Mouse (Mus musculus) ES-E14 (cell line): ENCODE results near the gene Gatad2b. TPM values are rescaled to one million over a fixed set of nuclear protein-coding genes. Genes with fewer than 3 reads are reported as not detected.

Experiments used
- DNase-seq: peaks from one replicate; pipeline ENCODE4 v3.0.0-alpha.2; 2013; ENCODE audit warnings: low read depth, low spot score
- H3K27ac ChIP-seq: 2 replicates; pipeline ENCODE4 v1.5.1; 2012; ENCODE audit warnings: low read depth, mild to moderate bottlenecking, low read length, moderate library complexity, mixed read lengths; ENCODE audit not compliant: poor library complexity, insufficient read depth, severe bottlenecking
- H3K36me3 ChIP-seq: 2 replicates; pipeline ENCODE4 v1.6.1; 2012; ENCODE audit warnings: mild to moderate bottlenecking, low read length, moderate library complexity, mixed read lengths; ENCODE audit not compliant: control insufficient read depth, poor library complexity, insufficient read depth, severe bottlenecking
- H3K4me1 ChIP-seq, 2 experiments: fragments of 150-350 bp in 1 of 2; sonication (generic) in 1 of 2; 2 replicates each; pipeline ENCODE4 v1.6.1; 2012; ENCODE audit warnings: low read length in 2 of 2, mild to moderate bottlenecking in 1 of 2, mixed read lengths in 1 of 2; ENCODE audit not compliant: control insufficient read depth in 2 of 2, insufficient read depth in 2 of 2, poor library complexity in 1 of 2
- H3K4me3 ChIP-seq, 2 experiments: fragments of 150-350 bp in 1 of 2; sonication (generic) in 1 of 2; 2 replicates each; pipeline ENCODE4 v1.5.1; 2012; ENCODE audit warnings: low read length in 2 of 2, low read depth in 1 of 2, mild to moderate bottlenecking in 1 of 2, mixed read lengths in 1 of 2; ENCODE audit not compliant: insufficient read depth in 1 of 2, poor library complexity in 1 of 2, severe bottlenecking in 1 of 2
- H3K9ac ChIP-seq: 2 replicates; pipeline ENCODE4 v1.6.1; 2012; ENCODE audit warnings: low read depth, mild to moderate bottlenecking, low read length, mixed read lengths; ENCODE audit not compliant: poor library complexity, insufficient read depth, severe bottlenecking
- H3K9me3 ChIP-seq: fragments of 150-350 bp; sonication (generic); 2 replicates; pipeline ENCODE4 v1.6.1; 2012; ENCODE audit warnings: low read depth, mild to moderate bottlenecking, low read length; ENCODE audit not compliant: control insufficient read depth, insufficient read depth
- CHD2 ChIP-seq: IDR thresholded peaks from 2 replicates; pipeline ENCODE4 v1.6.1; 2014; ENCODE audit warnings: mild to moderate bottlenecking, low read depth, low read length, inconsistent platforms
- HCFC1 ChIP-seq: IDR thresholded peaks from 2 replicates; pipeline ENCODE4 v1.6.1; 2012; ENCODE audit warnings: low read length, inconsistent platforms, borderline replicate concordance; ENCODE audit not compliant: insufficient read depth
- MAFK ChIP-seq: IDR thresholded peaks from 2 replicates; pipeline ENCODE4 v1.6.1; 2014; ENCODE audit warnings: mild to moderate bottlenecking, low read depth, low read length, inconsistent platforms; ENCODE audit not compliant: insufficient read depth
- ZC3H11A ChIP-seq: IDR thresholded peaks from 2 replicates; pipeline ENCODE4 v1.6.1; 2012; ENCODE audit warnings: low read depth, mild to moderate bottlenecking, inconsistent platforms, low read length, borderline replicate concordance
- ZNF384 ChIP-seq: IDR thresholded peaks from 2 replicates; pipeline ENCODE4 v1.6.1; 2012; ENCODE audit warnings: low read depth, low read length, inconsistent platforms
- in situ Hi-C, 2 experiments: fragments of 600-800 bp; cut with MboI; formaldehyde crosslinking; loops; one replicate each; pipeline ENCODE4 v1.15.1; 2025; ENCODE audit warnings: low sequenced_read_pairs in 2 of 2, inconsistent platforms in 1 of 2; ENCODE audit not compliant: unreplicated experiment in 2 of 2
- total RNA-seq: library from RNA; depleted of rRNA; stranded (reverse); fragments of 300-350 nt; gene quantifications from 2 replicates; pipeline ENCODE4 v1.2.3, GENCODE M21; 2012

The Gatad2b gene
- total RNA-seq, 1 experiment = 20.9 TPM

DNA sequence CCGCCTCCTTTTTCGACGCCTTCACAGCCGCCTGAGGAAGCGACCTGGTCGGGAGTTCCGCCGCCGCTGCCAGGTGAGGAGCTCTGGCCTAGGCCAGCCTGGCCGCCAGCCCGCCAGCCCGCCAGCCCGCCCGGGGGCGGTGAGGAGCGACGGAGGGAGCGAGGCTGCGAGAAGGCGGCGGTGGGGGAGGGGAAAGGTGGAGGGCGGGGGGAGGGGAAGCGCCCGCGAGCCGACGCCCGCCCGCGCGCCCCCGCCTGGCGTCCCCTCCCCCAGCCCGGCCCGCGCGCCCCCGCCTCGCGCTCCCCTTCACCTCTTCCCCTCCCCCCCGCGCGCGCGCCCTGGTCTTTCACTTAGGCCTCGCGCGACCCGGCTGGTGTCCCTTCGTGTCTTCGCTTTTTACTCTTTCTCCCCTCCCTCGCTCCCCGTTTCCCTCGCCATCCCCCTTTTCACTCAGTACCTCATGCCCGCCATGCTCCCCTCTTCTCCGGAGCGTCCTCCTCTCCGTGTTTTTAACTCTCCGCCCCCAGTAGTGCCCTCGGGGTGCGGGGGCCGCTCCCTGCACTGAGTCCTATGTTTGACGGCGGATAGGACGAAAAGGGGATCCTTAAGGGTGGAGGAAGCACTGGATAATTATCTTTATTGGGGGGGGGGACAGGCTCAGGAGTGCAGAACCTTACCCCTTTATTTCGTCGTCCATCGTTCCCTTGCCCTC is 530 bp downstream of the Gatad2b start:
- Histone ChIP-seq H3K4me3 (peak overlapping the region; percentile 99), H3K4me1 (no peaks in the 10 kb centered on the region; a peak in 1 of 4 replicates), H3K36me3 (no peaks in the 10 kb centered on the region), H3K9ac (peak overlapping the region; percentile 100), H3K9me3 (no peaks in the 10 kb centered on the region), H3K27ac (peak overlapping the region; percentile 100)
- peak; percentile 69 for DNase-seq
- no peak for TF ChIP-seq HCFC1
- in situ Hi-C loops = no loop called here

GRCm38 (mm10) chr3:90294064-90294440 is 1.1 kb downstream of the Gatad2b start:
- Histone ChIP-seq H3K9me3 (no peaks in the 10 kb centered on the region), H3K36me3 (no peaks in the 10 kb centered on the region), H3K27ac (peak overlapping the region; percentile 100; the same call in 1 of the 2 replicates), H3K4me3 (peak overlapping the region; percentile 99), H3K4me1 (no peaks in the 10 kb centered on the region; a peak in 1 of 4 replicates), H3K9ac (peak overlapping the region; percentile 100)
- in situ Hi-C loops = no loop called here
- TF ChIP-seq CHD2 (no peak), ZNF384 (no peak), ZC3H11A (no peak), MAFK (no peak), HCFC1 (no peak)
- no peak for DNase-seq

DNA sequence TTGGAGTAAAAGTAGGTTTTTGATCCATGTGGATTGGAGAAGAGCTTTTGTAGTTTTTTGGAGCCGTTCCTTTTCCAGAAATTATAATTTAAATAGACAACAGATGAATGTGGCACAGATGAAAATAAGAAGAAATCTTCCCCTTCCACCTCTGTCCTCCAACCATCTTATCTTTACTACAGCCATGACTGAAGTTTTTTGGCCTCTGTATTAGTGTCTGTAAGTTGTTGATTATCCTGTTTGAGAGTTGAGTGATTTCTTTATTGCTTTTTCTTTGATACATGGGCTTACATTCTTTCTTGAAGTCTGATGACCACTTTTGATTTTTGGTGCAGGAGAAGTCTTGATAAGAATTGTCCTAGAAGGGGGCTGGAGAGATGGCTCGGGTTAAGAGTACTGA is 1.7 kb downstream of the Gatad2b start:
- Histone ChIP-seq H3K4me1 (no peaks in the 10 kb centered on the region; a peak in 1 of 4 replicates), H3K27ac (no peak overlapping the region), H3K36me3 (no peaks in the 10 kb centered on the region), H3K9ac (peak overlapping the region; percentile 62; the same call in 1 of the 2 replicates), H3K4me3 (peak overlapping the region; percentile 99), H3K9me3 (no peaks in the 10 kb centered on the region)
- no peak for DNase-seq
- in situ Hi-C loops = no loop called here
- no peak for TF ChIP-seq ZC3H11A
- TF ChIP-seq CHD2 = no peak

DNA sequence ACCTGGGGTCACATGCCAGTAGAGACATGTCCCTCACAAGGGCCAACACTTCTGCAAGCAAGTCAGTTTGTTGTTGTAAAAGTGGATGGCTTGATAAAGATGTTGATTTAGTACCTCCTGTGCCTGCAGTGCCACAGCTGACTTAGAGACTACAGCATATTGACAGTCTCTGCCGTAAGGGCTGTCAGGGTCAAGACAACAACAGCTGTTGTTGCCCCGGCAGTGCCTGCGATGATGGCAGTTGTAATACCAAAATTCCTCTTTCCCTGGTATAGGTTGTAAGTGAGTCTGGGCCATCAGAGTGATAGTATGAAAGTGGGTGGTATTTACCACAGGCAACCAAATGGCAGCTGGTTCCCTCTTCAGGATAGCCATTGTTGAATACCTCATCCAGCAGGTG is 12.8 kb downstream of the Gatad2b start:
- TF ChIP-seq ZNF384 (no peak), ZC3H11A (no peak), HCFC1 (no peak), CHD2 (no peak), MAFK (no peak)

DNA sequence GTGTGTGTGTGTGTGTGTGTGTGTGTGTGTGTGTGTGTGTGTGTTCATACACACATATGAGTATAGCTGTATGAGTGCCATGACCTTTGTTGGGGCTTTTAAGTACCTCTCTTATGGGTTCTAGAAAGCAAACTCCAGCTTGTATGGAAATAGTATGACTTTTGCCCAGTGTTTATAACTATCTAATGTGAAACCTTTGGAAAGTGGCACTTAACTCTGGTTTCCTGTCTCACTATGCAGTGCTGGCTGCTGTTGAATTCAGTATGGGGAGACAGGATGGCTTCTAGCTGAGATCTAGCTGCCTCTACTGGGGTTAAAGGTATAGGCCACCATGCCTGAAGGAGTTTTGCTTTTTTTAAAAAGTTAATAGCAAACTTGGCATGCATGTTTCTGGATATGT is 16.6 kb downstream of the Gatad2b start:
- H3K9me3 ChIP-seq = no peaks in the 10 kb centered on the region
- TF ChIP-seq MAFK (no peak), ZNF384 (no peak), HCFC1 (no peak), CHD2 (no peak), ZC3H11A (no peak)
- H3K4me1 ChIP-seq = peaks cover 0 to 2% of the 10 kb centered on the region in 2 experiments; a peak in 1 of 4 replicates
- no peak overlapping the region for H3K9ac ChIP-seq
- no peak overlapping the region for H3K27ac ChIP-seq
- no peak overlapping the region for H3K4me3 ChIP-seq
- no peak for DNase-seq
- in situ Hi-C loops = no loop called here
- no peaks in the 10 kb centered on the region for H3K36me3 ChIP-seq

More for the DNA sequence above, 12.8 kb downstream of the Gatad2b start:
- DNase-seq = no peak
- Histone ChIP-seq H3K27ac (no peak overlapping the region), H3K36me3 (no peaks in the 10 kb centered on the region), H3K4me1 (no peaks in the 10 kb centered on the region), H3K9me3 (no peaks in the 10 kb centered on the region), H3K4me3 (no peak overlapping the region), H3K9ac (no peak overlapping the region)
- in situ Hi-C loops = no loop called here
